ENCODE assay signal across 28 mouse cellular contexts in the genomic region with DNA sequence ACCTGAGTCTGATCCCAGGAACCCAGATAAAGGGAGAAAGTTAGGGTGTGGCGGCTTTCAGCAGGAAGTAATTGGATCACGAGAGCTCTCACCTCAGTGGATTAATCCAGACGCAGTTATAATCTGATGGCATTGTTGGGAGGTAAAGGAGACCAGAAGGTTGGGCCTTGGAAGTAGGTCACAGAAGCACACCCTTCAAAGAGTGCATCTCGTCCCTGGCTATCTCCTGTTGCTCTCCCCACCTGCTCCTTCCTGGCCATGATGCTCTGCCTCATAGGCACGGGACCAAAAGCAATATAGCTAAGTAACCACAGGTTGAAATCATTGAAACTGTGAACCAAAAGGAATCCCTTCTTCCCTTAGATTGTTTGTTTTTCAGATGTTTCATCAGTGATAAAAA. TPM values are rescaled to one million over a fixed set of nuclear protein-coding genes. Genes with fewer than 3 reads are reported as not detected.
"Had no signal": no experiment of that assay in that cellular context is flagged by ENCODE, and none has a peak within 500 bp of the region (broad histone marks: within the 10 kb centered on the region; RNA-seq: fewer than 3 reads in every experiment).

No protein-coding gene starts in this region.

- H3K4me3 ChIP-seq: heart, embryonic 12.5 days; hindbrain, embryonic 13.5 days; hindbrain, embryonic 15.5 days; kidney, embryonic 15.5 days; limb, embryonic 13.5 days; limb, embryonic 15.5 days; liver, embryonic 12.5 days had no signal

- H3K27me3 ChIP-seq: heart, embryonic 12.5 days; hindbrain, embryonic 13.5 days; hindbrain, embryonic 15.5 days; kidney, embryonic 15.5 days; limb, embryonic 13.5 days; limb, embryonic 15.5 days; liver, embryonic 12.5 days had no signal

- H3K9ac ChIP-seq: heart, embryonic 12.5 days; hindbrain, embryonic 13.5 days; hindbrain, embryonic 15.5 days; kidney, embryonic 15.5 days; limb, embryonic 13.5 days; limb, embryonic 15.5 days; liver, embryonic 12.5 days; liver, embryonic 14.5 days had no signal

- DNase-seq: gastrocnemius, postnatal 14 days; gastrocnemius, postnatal 36 days; heart, adult 18-20 months; heart, postnatal 10 days; heart, postnatal 36 days; kidney, adult 11 months; kidney, adult 2 months; kidney, adult 9 months; kidney, postnatal 14 days; kidney, postnatal 36 days; layer of hippocampus, adult 9-11 months; layer of hippocampus, postnatal 36 days; left cerebral cortex, postnatal 4 days; lung, adult 18-20 months had no signal

- H3K4me1 ChIP-seq: heart, embryonic 12.5 days; hindbrain, embryonic 13.5 days; hindbrain, embryonic 15.5 days; kidney, embryonic 15.5 days; limb, embryonic 13.5 days; limb, embryonic 15.5 days; liver, embryonic 12.5 days had no signal

- H3K4me2 ChIP-seq: heart, embryonic 12.5 days; hindbrain, embryonic 13.5 days; hindbrain, embryonic 15.5 days; kidney, embryonic 15.5 days; limb, embryonic 13.5 days; limb, embryonic 15.5 days; liver, embryonic 12.5 days had no signal

- ATAC-seq: hindbrain, postnatal 0 days; intestine, embryonic 16.5 days; liver, embryonic 12.5 days had no signal

- H3K9me3 ChIP-seq: heart, embryonic 12.5 days; hindbrain, embryonic 13.5 days; hindbrain, embryonic 15.5 days; kidney, embryonic 15.5 days; limb, embryonic 13.5 days; limb, embryonic 15.5 days; liver, embryonic 12.5 days had no signal

- H3K27ac ChIP-seq: hindbrain, embryonic 13.5 days; hindbrain, embryonic 15.5 days; hindbrain, postnatal 0 days; kidney, embryonic 15.5 days; kidney, postnatal 0 days; limb, embryonic 13.5 days; limb, embryonic 15.5 days; liver, embryonic 12.5 days; liver, embryonic 14.5 days had no signal

RNA-seq across cellular contexts. Expression of a gene that starts 13.6 kb away (rescaled TPM):
- polyA plus RNA-seq: heart, embryonic 12.5 days; hindbrain, embryonic 11.5 days; hindbrain, embryonic 13.5 days; hindbrain, embryonic 15.5 days; hindbrain, postnatal 0 days; kidney, embryonic 15.5 days; limb, embryonic 13.5 days; limb, embryonic 15.5 days; liver, adult 2 months; liver, embryonic 12.5 days; liver, embryonic 14.5 days; liver, embryonic 16.5 days had no signal
